Mouse (Mus musculus) regulatory T cell (primary cell): Measurements from ENCODE around the gene Nlgn1.

Experiments used
- in situ Hi-C: fragments of 300-600 bp; cut with MboI, MseI; formaldehyde crosslinking; loops from one replicate; pipeline ENCODE4 v1.15.1; 2025; ENCODE audit warnings: high pct_unique_total_duplicates

The Nlgn1 gene

DNA sequence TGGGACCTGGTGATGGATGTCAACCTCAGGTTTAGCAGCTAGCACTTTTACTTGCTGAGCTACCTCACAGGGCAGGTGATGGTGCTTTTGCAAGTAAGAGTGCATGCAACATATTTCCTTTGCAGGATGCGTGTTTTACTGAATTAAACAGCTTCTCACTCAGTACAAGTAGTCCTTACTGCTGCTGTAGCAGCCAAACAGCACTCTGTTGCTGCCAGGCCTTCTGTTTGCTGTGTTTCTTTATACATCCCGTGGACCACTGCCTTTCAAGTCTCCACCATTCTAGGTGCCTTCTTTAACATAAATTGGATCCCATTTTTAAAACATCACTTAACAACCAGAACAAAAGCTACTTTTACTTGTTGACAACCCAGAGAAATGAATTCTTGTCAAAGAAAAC lies 502.0 kb downstream of the Nlgn1 start:
- in situ Hi-C loops = no loop called here

DNA sequence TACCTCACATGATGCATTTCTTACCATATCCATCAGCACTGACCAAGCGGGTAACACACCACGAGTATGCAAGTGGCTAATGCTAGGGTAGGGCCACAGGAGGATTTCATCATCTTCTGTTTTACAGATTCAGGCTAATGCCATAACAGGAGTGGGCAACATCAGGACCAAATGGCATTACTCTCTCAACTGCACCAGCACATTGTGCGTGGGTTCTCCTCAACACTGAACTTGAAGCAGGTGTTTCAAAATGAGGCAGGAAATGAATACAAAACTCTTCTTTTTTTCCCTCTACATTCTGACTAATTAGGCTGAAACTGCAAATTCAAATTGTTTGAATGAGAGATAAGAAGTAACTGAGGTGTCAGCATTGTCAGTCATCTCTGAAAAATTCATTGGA lies 518.9 kb downstream of the Nlgn1 start:
- in situ Hi-C loops = loop anchor here (10.0 kb wide), 1 partner anchor 981 kb away; no protein-coding TSS in a partner anchor

GRCm38 (mm10) chr3:25807559-25807958 lies 524.7 kb downstream of the Nlgn1 start:
- in situ Hi-C loops = no loop called here

GRCm38 (mm10) chr3:25781651-25782050 lies 550.6 kb downstream of the Nlgn1 start:
- in situ Hi-C loops = no loop called here

DNA sequence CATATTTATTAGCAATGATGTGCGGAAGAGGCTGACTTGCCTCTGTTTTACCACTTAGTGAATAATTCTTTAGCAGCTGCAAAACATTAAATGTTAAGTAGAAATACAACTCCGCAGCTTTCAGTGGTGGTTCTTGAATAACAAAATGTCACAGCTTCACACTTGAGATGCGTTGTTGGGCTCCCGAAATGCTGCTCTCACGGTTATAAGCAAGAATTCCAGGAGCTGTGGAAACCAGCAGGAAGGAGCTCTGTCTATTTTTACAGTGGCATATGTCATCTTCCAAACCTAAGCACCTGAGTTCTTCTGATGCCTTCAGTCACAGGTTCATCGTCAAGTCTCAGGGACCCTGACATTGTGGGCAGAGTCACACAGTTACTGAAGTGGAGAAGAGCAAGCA lies 556.8 kb downstream of the Nlgn1 start:
- in situ Hi-C loops = no loop called here

DNA sequence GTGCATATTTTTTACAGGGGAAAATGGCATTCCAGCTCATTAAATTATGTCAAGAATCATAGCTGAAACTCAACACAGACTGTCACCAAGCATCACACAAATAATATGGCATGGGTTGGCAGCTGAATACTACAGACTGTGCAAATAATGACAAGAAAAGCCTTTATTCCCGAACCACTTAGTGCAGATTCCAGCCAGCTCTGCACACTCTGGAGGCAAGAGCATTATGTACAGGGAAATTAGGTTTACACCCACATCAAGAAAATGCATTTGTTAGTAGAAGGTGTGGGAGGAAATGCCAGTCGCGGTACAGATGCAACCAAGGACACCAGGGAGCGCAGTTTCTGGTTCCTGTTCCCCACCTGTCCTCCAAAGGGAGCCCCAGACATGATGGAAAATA lies 558.4 kb downstream of the Nlgn1 start:
- in situ Hi-C loops = no loop called here

DNA sequence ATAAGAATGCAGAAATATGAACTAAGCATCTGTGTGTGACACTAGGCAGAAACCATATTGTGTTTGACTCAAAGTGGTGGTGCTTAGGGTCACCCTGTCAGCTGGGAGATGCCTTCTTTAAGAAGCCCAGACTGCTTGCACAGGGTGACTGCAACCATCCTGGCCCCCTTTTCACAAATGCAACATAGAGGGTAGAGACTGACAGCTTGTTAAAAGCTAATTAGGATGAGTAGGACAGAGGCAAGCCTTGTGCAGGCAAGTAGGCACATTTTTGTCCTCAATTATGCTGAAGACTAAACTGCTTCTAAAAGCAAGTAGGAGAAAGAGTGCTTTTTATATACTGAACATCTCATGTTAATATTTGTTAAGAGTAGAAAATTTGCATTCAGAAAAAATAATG lies 558.8 kb downstream of the Nlgn1 start:
- in situ Hi-C loops = no loop called here

DNA sequence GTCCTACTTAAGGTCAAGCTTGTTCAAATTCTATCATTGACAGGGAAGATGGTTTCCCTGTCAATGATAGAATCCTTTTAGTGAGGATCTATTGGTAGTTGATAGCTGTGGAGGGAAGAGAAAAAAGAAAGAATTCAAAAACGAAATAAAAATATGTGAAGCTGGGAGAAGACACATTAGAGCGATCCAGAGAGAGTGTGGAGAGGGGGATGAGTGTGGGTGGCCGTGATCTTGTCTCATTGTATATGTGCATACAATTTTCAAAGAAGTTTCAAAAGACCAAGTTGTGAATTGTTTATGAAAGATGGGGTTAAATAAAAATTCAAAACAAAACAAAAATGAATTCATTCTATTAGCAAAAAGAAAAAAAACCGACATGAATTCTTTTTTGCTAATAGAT lies 568.6 kb downstream of the Nlgn1 start:
- in situ Hi-C loops = no loop called here

DNA sequence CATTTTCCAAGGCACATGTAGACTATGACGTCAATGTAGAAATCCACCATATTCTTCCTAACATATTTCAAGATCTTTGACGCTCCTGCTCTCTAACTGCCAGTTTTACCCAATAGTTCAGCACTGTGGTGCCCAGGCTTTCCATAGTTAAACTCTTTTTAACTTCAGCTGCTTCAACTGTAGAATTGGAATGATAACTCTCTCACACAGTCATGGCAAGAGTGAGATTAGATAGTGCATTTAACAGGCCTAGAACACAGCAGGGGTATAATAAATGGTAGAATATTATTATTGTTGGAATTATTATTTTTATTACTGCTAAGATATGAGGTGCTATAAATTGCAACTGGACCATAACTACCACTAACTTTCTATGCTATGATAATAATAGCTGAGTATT lies 574.4 kb downstream of the Nlgn1 start:
- in situ Hi-C loops = no loop called here

DNA sequence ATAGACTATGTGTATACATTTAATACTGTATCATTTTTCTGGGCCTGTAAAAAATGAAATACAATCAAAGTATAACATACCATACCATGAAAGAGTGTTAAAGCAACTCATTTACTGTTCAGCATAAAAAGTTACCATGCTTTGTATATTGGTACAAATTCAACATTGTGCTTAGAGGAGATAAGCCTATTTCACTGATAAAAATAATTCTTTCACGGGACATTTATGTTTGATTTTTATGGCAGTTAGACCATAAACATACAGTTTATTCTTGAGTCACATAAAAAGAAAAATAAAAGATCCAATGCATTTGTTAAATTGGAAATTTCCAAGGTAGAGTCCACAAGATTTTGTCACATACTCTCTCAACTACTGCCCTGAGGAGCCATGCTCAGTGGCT lies 608.1 kb downstream of the Nlgn1 start:
- in situ Hi-C loops = no loop called here

GRCm38 (mm10) chr3:25721464-25721863 lies 610.8 kb downstream of the Nlgn1 start:
- in situ Hi-C loops = no loop called here

DNA sequence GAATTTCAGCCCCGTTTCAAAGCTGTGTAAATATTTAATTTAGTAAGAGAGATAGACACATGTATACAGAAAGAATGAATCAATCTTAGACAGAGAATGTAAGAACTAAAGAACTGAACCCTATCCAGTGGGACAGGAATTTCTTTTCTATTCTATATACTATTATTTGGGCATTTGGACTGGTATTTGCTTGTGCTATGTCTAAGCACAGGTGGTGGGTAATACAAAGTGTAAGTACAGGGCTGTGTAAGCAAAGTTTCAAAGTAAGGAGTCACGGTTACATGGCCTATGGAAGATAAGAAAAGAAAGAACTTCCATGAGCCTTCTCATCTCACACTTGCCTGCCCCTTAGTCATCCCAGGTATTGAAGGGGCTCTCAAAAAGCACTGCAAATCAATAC lies 624.9 kb downstream of the Nlgn1 start:
- in situ Hi-C loops = no loop called here

DNA sequence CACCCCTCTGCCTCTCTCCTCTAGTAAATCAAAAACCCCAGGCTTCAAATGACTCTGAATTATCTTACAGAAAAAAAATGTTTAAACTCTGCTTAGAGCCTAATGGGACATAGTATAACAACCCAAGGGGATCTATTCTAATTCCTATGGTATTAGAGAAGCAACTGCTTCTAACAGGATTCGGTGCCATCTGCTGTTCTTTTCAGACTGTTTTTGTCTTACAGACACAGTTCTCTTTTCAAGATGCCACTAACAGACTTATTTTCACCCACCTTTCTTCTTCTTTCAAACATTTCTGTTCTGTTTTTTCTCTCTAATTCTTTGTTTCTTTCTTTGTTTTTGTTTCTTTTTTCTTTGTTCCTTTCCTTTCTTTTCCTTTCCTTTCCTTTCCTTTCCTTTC lies 635.0 kb downstream of the Nlgn1 start:
- in situ Hi-C loops = no loop called here

GRCm38 (mm10) chr3:25688789-25689464 lies 643.3 kb downstream of the Nlgn1 start:
- in situ Hi-C loops = no loop called here

DNA sequence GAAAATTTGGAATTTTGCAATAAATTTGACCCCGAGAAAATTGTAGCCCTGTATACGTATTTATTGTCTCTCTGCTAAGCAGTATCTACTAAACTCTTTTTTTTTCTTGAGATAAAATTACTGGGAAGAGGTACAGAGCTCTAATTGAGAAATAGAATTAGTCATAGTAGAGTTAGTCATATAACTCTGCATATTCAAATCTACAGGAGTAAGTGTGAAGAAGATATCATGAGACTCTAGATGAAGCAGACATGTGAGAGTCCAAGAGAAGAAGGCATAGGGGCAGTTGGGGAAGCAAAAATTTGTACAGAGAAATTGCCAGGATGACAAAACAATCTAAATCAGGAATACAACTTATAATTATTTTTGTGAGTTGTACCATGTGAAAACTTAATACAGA lies 648.6 kb downstream of the Nlgn1 start:
- in situ Hi-C loops = no loop called here

DNA sequence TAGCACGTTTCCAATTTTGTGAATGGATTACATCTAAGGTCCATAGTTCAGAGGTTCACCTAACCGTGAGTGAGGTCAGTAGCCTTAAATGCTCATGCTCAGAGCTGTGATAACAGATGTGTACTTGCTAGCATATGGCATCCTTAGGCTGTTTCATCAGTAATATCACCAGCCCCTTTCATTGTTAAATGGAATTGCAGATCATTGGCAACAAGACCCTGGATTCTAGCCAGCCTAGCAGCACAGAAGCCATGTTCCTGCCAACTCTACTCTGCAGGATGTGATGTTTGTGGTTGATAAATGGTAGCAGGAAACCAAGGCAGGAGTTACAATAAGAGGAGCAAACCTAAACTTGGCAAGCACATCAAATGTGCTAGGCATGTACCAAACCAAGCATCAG lies 652.9 kb downstream of the Nlgn1 start:
- in situ Hi-C loops = no loop called here

DNA sequence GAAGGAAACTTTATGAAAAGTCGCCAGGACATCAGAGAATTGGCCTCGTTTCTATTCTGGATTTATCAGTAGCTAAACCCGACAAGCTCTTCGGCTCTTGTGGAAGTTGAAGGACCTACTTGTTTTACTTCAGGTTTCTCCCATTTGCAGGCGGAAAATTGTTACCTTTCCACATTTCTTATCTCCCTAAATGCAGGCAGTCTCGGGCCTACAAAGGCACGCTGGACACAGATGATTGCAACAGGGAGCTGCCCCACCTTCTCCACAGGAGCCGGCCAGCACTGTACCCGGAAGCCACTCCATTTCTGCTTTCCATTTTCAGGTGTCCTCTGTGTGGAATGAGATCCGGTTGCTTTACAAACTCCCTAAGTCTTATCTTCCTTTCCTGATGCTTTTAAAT lies 656.4 kb downstream of the Nlgn1 start:
- in situ Hi-C loops = no loop called here

DNA sequence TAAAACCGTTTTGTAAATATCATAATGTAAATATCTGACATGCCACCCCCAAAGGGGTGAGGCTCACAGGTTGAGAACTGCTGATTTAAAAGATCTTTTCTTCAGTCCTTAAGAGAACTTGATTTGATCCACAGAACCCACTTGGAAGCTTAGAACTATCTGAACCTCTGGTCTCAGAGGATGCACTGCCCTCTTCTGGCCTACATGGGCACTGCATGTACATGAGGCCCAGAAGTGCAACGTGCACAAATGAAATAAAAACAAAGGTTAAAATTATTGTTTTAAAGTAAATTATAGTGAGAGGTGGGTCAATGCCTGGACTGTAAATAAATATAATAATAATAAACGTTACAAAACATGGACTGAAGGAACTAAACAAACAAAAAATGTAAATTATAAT lies 657.2 kb downstream of the Nlgn1 start:
- in situ Hi-C loops = no loop called here

DNA sequence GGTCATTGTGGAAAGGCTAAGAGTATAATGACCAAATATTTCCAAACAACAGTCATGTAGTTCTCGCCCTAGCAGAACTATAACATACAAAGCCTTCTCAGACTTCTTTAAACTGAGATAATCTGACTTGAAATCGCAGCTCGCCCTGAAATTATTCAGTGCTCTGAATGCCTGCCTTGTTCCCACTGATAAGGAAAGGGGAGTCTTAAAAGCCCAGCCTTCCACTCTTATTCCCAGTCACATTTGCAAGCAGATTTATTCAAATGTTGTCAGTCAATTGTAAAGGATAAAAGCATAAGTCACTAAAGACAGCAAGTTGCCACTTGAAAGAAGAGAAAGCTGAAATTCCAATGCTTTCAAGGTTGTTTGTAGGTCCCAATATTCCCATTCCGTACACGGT lies 658.9 kb downstream of the Nlgn1 start:
- in situ Hi-C loops = no loop called here

DNA sequence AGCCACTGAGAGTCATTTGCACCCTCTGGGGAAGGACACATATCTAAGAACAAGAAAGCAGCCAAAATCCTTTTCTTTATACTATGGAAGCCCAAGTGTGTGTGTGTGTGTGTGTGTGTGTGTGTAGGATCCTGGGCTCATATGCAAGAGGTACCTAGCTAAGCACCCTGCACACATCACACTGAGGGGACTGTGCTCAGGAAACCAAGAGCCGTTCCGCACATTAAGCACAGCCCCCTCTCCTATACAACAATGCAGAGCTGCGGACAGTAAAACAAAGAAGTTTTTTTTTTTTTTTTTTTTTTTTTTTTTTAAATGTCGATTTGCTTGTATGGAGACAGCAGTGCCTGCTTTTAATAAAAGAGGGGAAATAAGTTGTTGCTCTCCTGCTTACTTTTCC lies 659.5 kb downstream of the Nlgn1 start:
- in situ Hi-C loops = no loop called here

GRCm38 (mm10) chr3:25663464-25663863 lies 668.8 kb downstream of the Nlgn1 start:
- in situ Hi-C loops = no loop called here

DNA sequence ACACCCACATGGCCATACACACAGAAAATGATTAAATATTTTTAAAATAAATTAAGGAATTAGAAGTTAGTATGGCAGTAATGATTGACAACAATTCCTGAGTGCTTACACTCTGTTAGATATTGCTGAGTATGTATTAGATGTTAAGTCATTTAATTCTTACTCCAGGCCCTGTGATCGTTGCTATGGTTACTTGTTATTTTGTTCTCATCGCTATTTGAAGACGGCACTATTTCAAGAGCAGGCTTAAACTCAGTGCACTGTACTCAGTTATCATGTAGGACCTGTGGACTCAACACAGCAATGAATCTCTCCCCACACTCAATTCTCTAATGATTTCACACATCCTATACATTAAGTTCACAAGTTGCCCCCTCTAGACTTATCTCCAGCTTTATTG lies 672.0 kb downstream of the Nlgn1 start:
- in situ Hi-C loops = no loop called here

GRCm38 (mm10) chr3:25658006-25658405 lies 674.3 kb downstream of the Nlgn1 start:
- in situ Hi-C loops = no loop called here

GRCm38 (mm10) chr3:25657074-25657473 lies 675.2 kb downstream of the Nlgn1 start:
- in situ Hi-C loops = no loop called here
